Mouse (Mus musculus): ENCODE data around the gene Sct.

- TF ChIP-seq POLR2A (IDR thresholded peaks at IDR 0.05; ENCODE audit: low read depth, low read length) (no peak), CTCF (IDR thresholded peaks at IDR 0.05; ENCODE audit: borderline replicate concordance, insufficient read depth, low read length) (no peak)
These were observed 36.1 kb upstream of the Sct start for GRCm38 (mm10) chr7:141315076-141315475.
